Mouse (Mus musculus) heart, embryonic 10.5 days (tissue): Measurements from ENCODE around the gene Tec. TPM values are rescaled to one million over a fixed set of nuclear protein-coding genes. Genes with fewer than 3 reads are reported as not detected.
"Not testable (repeated sequence)": the region's sequence is repeated elsewhere in the genome, so short reads cannot be mapped to it uniquely, and the experiment has no call there.

Experiments
- DNase-seq: peaks from one replicate; pipeline ENCODE4 v3.0.0-alpha.2; 2017; ENCODE audit warnings: low spot score
- H3K27ac ChIP-seq: fragments of 300-500 bp; sonication (generic); 2 replicates; pipeline ENCODE4 v1.5.1; 2016; ENCODE audit warnings: mild to moderate bottlenecking
- H3K27me3 ChIP-seq: fragments of 300-500 bp; sonication (generic); 2 replicates; pipeline ENCODE4 v1.6.1; 2016; ENCODE audit warnings: mild to moderate bottlenecking; ENCODE audit not compliant: poor library complexity, insufficient read depth, severe bottlenecking
- H3K36me3 ChIP-seq: fragments of 300-500 bp; sonication (generic); 2 replicates; pipeline ENCODE4 v1.6.1; 2016; ENCODE audit warnings: mild to moderate bottlenecking, moderate library complexity
- H3K4me1 ChIP-seq: fragments of 300-500 bp; sonication (generic); 2 replicates; pipeline ENCODE4 v1.6.1; 2016; ENCODE audit warnings: mild to moderate bottlenecking
- H3K4me3 ChIP-seq: fragments of 300-500 bp; sonication (generic); 2 replicates; pipeline ENCODE4 v1.5.1; 2016; ENCODE audit warnings: mild to moderate bottlenecking, moderate library complexity
- H3K9me3 ChIP-seq: fragments of 300-500 bp; sonication (generic); 2 replicates; pipeline ENCODE4 v1.6.1; 2016; ENCODE audit warnings: mild to moderate bottlenecking, moderate library complexity
- WGBS: fragments of 180-500 bp; shearing (Covaris S2); methylation state at CpG from one replicate; pipeline ENCODE4 v1.1.7; 2016; 5-methylcytosine and 5-hydroxymethylcytosine counted together
- polyA plus RNA-seq: library from polyadenylated mRNA; unstranded; fragments of >200 nt; fragmentation: Nextera tagmentation; extraction: Ambion mirVana; gene quantifications from 2 replicates; pipeline ENCODE4 v1.2.1, GENCODE M21; 2016

Gene Tec
- polyA plus RNA-seq, 1 experiment from 2014 or later: 7.5 TPM

- Histone ChIP-seq H3K9me3 (no peaks in the 10 kb centered on the region), H3K27ac (no peak overlapping the region), H3K36me3 (no peaks in the 10 kb centered on the region), H3K4me1 (peaks cover 11% of the 10 kb centered on the region), H3K4me3 (no peak overlapping the region), H3K27me3 (no peaks in the 10 kb centered on the region)
- no peak for DNase-seq
- 47% methylated on average over 8 of the region's 8 CpGs for WGBS
Measured at GRCm38 (mm10) chr5:72820036-72820640, 48.1 kb downstream of the Tec start.

- Histone ChIP-seq H3K27ac (no peak overlapping the region), H3K36me3 (no peaks in the 10 kb centered on the region), H3K27me3 (no peaks in the 10 kb centered on the region), H3K4me1 (peaks cover 11% of the 10 kb centered on the region), H3K9me3 (no peaks in the 10 kb centered on the region), H3K4me3 (no peak overlapping the region)
- 74% methylated on average over 5 of the region's 5 CpGs for WGBS
- no peak for DNase-seq
Measured at GRCm38 (mm10) chr5:72818513-72819180, 49.6 kb downstream of the Tec start.

- Histone ChIP-seq H3K4me3 (peak overlapping the region; percentile 33; the same call in 1 of the 2 replicates), H3K4me1 (peaks cover 14% of the 10 kb centered on the region), H3K27ac (peak overlapping the region; percentile 64; the same call in 1 of the 2 replicates), H3K9me3 (no peaks in the 10 kb centered on the region), H3K36me3 (no peaks in the 10 kb centered on the region), H3K27me3 (no peaks in the 10 kb centered on the region)
- DNase-seq: no peak
- WGBS: 17% methylated on average over 10 of the region's 10 CpGs
Measured at GRCm38 (mm10) chr5:72817523-72818091, 50.7 kb downstream of the Tec start.

GRCm38 (mm10) chr5:72816960-72817359 is 51.3 kb downstream of the Tec start:
- not testable (repeated sequence) for H3K9me3 ChIP-seq, H3K27ac ChIP-seq, H3K27me3 ChIP-seq, DNase-seq, H3K4me3 ChIP-seq, H3K36me3 ChIP-seq
- WGBS: 79% methylated on average over 7 of the region's 7 CpGs
- peaks cover 14% of the 10 kb centered on the region for H3K4me1 ChIP-seq

- Histone ChIP-seq H3K27me3 (no peaks in the 10 kb centered on the region), H3K4me1 (peaks cover 14% of the 10 kb centered on the region), H3K4me3 (no peak overlapping the region), H3K9me3 (no peaks in the 10 kb centered on the region), H3K27ac (no peak overlapping the region), H3K36me3 (no peaks in the 10 kb centered on the region)
- DNase-seq: no peak
- WGBS: 52% methylated on average over 2 of the region's 2 CpGs
Measured at GRCm38 (mm10) chr5:72816491-72816890, 51.8 kb downstream of the Tec start.

GRCm38 (mm10) chr5:72816046-72816445 is 52.2 kb downstream of the Tec start:
- 84% methylated on average over 1 of the region's 1 CpGs for WGBS
- DNase-seq: no peak
- peaks cover 14% of the 10 kb centered on the region for H3K4me1 ChIP-seq
- H3K27me3 ChIP-seq: no peaks in the 10 kb centered on the region
- H3K4me3 ChIP-seq: no peak overlapping the region
- H3K36me3 ChIP-seq: no peaks in the 10 kb centered on the region
- H3K27ac ChIP-seq: no peak overlapping the region
- H3K9me3 ChIP-seq: no peaks in the 10 kb centered on the region

- DNase-seq: no peak
- Histone ChIP-seq H3K4me1 (peaks cover 14% of the 10 kb centered on the region), H3K27me3 (no peaks in the 10 kb centered on the region), H3K27ac (no peak overlapping the region), H3K36me3 (0 out of 2 replicates have a peak, but pooled peaks cover under 1% of the 10 kb centered on the region), H3K4me3 (no peak overlapping the region), H3K9me3 (no peaks in the 10 kb centered on the region)
- WGBS: 87% methylated on average over 6 of the region's 6 CpGs
Measured at GRCm38 (mm10) chr5:72815361-72815760, 52.9 kb downstream of the Tec start.

- no peak overlapping the region for H3K27ac ChIP-seq
- no peak for DNase-seq
- H3K36me3 ChIP-seq: peaks cover 2% of the 10 kb centered on the region; the same call in 1 of the 2 replicates
- H3K9me3 ChIP-seq: no peaks in the 10 kb centered on the region
- H3K4me3 ChIP-seq: no peak overlapping the region
- H3K27me3 ChIP-seq: no peaks in the 10 kb centered on the region
- 85% methylated on average over 5 of the region's 5 CpGs for WGBS
- H3K4me1 ChIP-seq: peaks cover 20% of the 10 kb centered on the region
Measured at GRCm38 (mm10) chr5:72814072-72814471, 54.2 kb downstream of the Tec start.

GRCm38 (mm10) chr5:72812908-72813307 is 55.4 kb downstream of the Tec start:
- Histone ChIP-seq H3K36me3 (peaks cover 2% of the 10 kb centered on the region; the same call in 1 of the 2 replicates), H3K9me3 (no peaks in the 10 kb centered on the region), H3K27me3 (no peaks in the 10 kb centered on the region), H3K4me3 (no peak overlapping the region), H3K27ac (no peak overlapping the region), H3K4me1 (peaks cover 29% of the 10 kb centered on the region)
- WGBS: 26% methylated on average over 5 of the region's 5 CpGs
- no peak for DNase-seq

GRCm38 (mm10) chr5:72812328-72812727 is 56.0 kb downstream of the Tec start:
- WGBS: 81% methylated on average over 3 of the region's 3 CpGs
- no peak overlapping the region for H3K27ac ChIP-seq
- no peak overlapping the region for H3K4me3 ChIP-seq
- no peaks in the 10 kb centered on the region for H3K9me3 ChIP-seq
- peaks cover 24% of the 10 kb centered on the region for H3K4me1 ChIP-seq
- no peaks in the 10 kb centered on the region for H3K27me3 ChIP-seq
- no peak for DNase-seq
- H3K36me3 ChIP-seq: peaks cover 2% of the 10 kb centered on the region; the same call in 1 of the 2 replicates

GRCm38 (mm10) chr5:72811397-72811796 is 56.9 kb downstream of the Tec start:
- peaks cover 2% of the 10 kb centered on the region; the same call in 1 of the 2 replicates for H3K36me3 ChIP-seq
- no peaks in the 10 kb centered on the region for H3K9me3 ChIP-seq
- H3K4me3 ChIP-seq: no peak overlapping the region
- DNase-seq: no peak
- H3K4me1 ChIP-seq: peaks cover 21% of the 10 kb centered on the region
- WGBS: 84% methylated on average over 3 of the region's 3 CpGs
- no peaks in the 10 kb centered on the region for H3K27me3 ChIP-seq
- no peak overlapping the region for H3K27ac ChIP-seq

- H3K27ac ChIP-seq: no peak overlapping the region
- H3K27me3 ChIP-seq: no peaks in the 10 kb centered on the region
- peaks cover 21% of the 10 kb centered on the region for H3K4me1 ChIP-seq
- peaks cover 2% of the 10 kb centered on the region; the same call in 1 of the 2 replicates for H3K36me3 ChIP-seq
- H3K4me3 ChIP-seq: no peak overlapping the region
- no peaks in the 10 kb centered on the region for H3K9me3 ChIP-seq
- 77% methylated on average over 8 of the region's 8 CpGs for WGBS
- DNase-seq: no peak
Measured at GRCm38 (mm10) chr5:72810990-72811389, 57.3 kb downstream of the Tec start.

GRCm38 (mm10) chr5:72809480-72809879 is 58.8 kb downstream of the Tec start:
- H3K4me1 ChIP-seq: peaks cover 24% of the 10 kb centered on the region
- 75% methylated on average over 2 of the region's 2 CpGs for WGBS
- DNase-seq: no peak
- no peak overlapping the region for H3K27ac ChIP-seq
- peaks cover 2% of the 10 kb centered on the region; the same call in 1 of the 2 replicates for H3K36me3 ChIP-seq
- no peaks in the 10 kb centered on the region for H3K27me3 ChIP-seq
- H3K9me3 ChIP-seq: no peaks in the 10 kb centered on the region
- no peak overlapping the region for H3K4me3 ChIP-seq
